Mouse (Mus musculus) spleen, adult 2 months (tissue): ENCODE data around the gene C4bp.

Experiments used
- CTCF ChIP-seq: fragments of 200-500 bp; IDR thresholded peaks from 2 replicates; pipeline ENCODE4 v1.5.1; 2011; ENCODE audit warnings: mild to moderate bottlenecking, inconsistent platforms; ENCODE audit not compliant: insufficient read depth, insufficient read length, insufficient replicate concordance; ENCODE audit errors: extremely low read depth
- POLR2A ChIP-seq: fragments of 200-500 bp; IDR thresholded peaks from 2 replicates; pipeline ENCODE4 v1.6.1; 2011; ENCODE audit warnings: low read depth, low read length, inconsistent platforms

DNA sequence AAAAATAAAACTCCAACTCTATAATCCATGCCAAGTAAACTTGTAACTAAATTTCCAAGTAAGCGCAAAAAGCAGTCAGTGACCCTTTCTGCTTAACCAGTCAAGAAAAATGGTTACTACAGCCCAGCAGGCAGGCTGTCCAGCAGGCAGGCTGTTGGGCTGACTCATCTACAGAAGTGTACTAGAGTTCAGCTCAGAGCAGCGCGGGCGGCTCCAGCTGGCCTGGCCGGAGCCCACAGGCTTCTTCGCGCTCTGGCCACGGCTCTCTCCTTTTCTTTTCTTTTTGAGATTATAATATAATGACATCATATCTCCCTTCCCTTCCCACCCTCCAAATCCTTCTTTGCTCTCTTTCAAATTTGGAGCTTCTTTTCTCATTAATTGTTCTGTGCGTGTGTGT lies 72.8 kb downstream of the C4bp start:
- TF ChIP-seq POLR2A (no peak), CTCF (no peak)
